Mouse (Mus musculus): Measurements from ENCODE around the gene Cutal.

- TF ChIP-seq TAL1 (IDR thresholded peaks at IDR 0.05; ENCODE audit: low read length) = no peak
- TF ChIP-seq GATA1 (IDR thresholded peaks at IDR 0.05; ENCODE audit: low read length) = no peak
Measured at GRCm38 (mm10) chr2:34882757-34883156, 8.6 kb downstream of the Cutal start.

All from erythroblast, embryonic 14.5 days (primary cell).